Mouse (Mus musculus): ENCODE data around the gene Mbtd1.

GRCm38 (mm10) chr11:93952376-93952775 is 66.7 kb downstream of the Mbtd1 start:
- TF ChIP-seq POLR2A (IDR thresholded peaks at IDR 0.05; ENCODE audit: insufficient read depth, low read depth, low read length), result no peak
- TF ChIP-seq CTCF (IDR thresholded peaks at IDR 0.05), result no peak

All from heart, adult 2 months (tissue).